Mouse (Mus musculus) spleen, adult 2 months (tissue): ENCODE measurements around the gene Rab9. TPM values are rescaled to one million over a fixed set of nuclear protein-coding genes. Genes with fewer than 3 reads are reported as not detected.

Source experiments
- DNase-seq, 2 experiments: peaks; one replicate each; pipeline versions ENCODE4 v3.0.0 to v3.0.0-alpha.2; 2012 to 2021; ENCODE audit warnings: low spot score in 2 of 2, low read depth in 1 of 2
- H3K27ac ChIP-seq: fragments of 200-500 bp; 2 replicates; pipeline ENCODE4 v1.5.1; 2012; ENCODE audit warnings: low read length, inconsistent platforms; ENCODE audit not compliant: insufficient read depth
- H3K27me3 ChIP-seq: fragments of 200-500 bp; 2 replicates; pipeline ENCODE4 v1.6.1; 2012; ENCODE audit warnings: mild to moderate bottlenecking, moderate library complexity, low read length, inconsistent platforms; ENCODE audit not compliant: control insufficient read depth, insufficient read depth
- H3K36me3 ChIP-seq: fragments of 200-500 bp; 2 replicates; pipeline ENCODE4 v1.6.1; 2012; ENCODE audit warnings: mild to moderate bottlenecking, low read length, inconsistent platforms; ENCODE audit not compliant: control insufficient read depth, insufficient read depth
- H3K4me1 ChIP-seq: fragments of 200-500 bp; 2 replicates; pipeline ENCODE4 v1.6.1; 2011; ENCODE audit warnings: inconsistent platforms; ENCODE audit not compliant: control insufficient read depth, insufficient read depth, insufficient read length
- H3K4me3 ChIP-seq: fragments of 200-500 bp; 2 replicates; pipeline ENCODE4 v1.5.1; 2011; ENCODE audit warnings: mild to moderate bottlenecking, inconsistent platforms; ENCODE audit not compliant: insufficient read depth, insufficient read length; ENCODE audit errors: extremely low read depth
- CTCF ChIP-seq: fragments of 200-500 bp; IDR thresholded peaks from 2 replicates; pipeline ENCODE4 v1.5.1; 2011; ENCODE audit warnings: mild to moderate bottlenecking, inconsistent platforms; ENCODE audit not compliant: insufficient read depth, insufficient read length, insufficient replicate concordance; ENCODE audit errors: extremely low read depth
- POLR2A ChIP-seq: fragments of 200-500 bp; IDR thresholded peaks from 2 replicates; pipeline ENCODE4 v1.6.1; 2011; ENCODE audit warnings: low read depth, low read length, inconsistent platforms
- WGBS: fragments of 180-500 bp; shearing (Covaris S2); methylation state at CpG from one replicate; pipeline ENCODE4 v1.1.7; 2018; 5-methylcytosine and 5-hydroxymethylcytosine counted together
- polyA plus RNA-seq: library from polyadenylated mRNA; depleted of rRNA; stranded (reverse); fragments of >200 nt; gene quantifications from 2 replicates; pipeline ENCODE4 v1.2.3, GENCODE M21; 2012; rRNA removed

The Rab9 gene
- polyA plus RNA-seq, 1 experiment, result 1.5 TPM

DNA sequence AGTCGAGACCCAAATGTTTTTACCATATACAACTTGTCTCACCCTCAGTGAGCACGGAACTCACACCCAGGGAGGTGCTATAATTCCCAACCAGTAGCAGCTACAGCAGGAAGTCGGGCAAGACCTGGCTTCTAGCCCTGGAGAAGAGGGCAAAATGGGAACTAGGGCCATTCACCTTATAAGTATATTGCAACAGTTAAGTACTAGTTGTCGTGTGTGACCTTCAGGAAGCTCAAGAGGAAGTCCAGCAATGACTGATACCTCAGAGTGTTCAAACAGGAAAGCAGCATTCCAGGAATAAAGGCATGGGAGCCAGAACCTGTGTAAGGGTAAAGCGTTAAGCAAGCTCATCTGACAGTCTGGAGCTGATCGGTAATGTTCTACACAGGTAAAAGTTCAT is 26.1 kb downstream of the Rab9 start:
- H3K4me1 ChIP-seq, result no peaks in the 10 kb centered on the region
- WGBS, result 72% methylated on average over 6 of the region's 6 CpGs
- DNase-seq, result no peak

DNA sequence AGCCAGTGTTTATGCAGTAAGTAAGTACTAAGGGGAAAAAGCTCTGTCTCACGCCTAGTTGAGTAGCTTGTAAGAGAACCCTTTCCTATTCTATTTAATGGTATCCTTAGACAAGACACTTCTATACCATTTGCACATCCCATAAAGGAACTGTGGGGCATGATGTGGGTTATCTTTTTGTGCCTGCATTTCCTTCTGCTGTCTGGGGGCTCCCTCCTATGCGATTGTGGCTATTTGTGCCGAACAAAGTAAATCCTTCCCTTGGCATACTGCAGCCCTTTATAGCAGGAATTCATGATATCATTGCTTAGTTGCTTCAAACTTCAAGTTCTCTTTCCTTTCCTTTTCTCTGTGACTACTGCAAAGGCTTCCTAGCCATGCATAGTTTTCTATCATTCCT is 35.1 kb downstream of the Rab9 start:
- no peak overlapping the region for H3K27ac ChIP-seq
- WGBS, result 73% methylated on average over 3 of the region's 3 CpGs

More for the DNA sequence above, 26.1 kb downstream of the Rab9 start:
- TF ChIP-seq CTCF, result no peak
- TF ChIP-seq POLR2A, result no peak
- Histone ChIP-seq H3K36me3 (peaks cover 2% of the 10 kb centered on the region; the same call in 1 of the 2 replicates), H3K4me3 (no peak overlapping the region), H3K27me3 (no peaks in the 10 kb centered on the region), H3K27ac (no peak overlapping the region)

DNA sequence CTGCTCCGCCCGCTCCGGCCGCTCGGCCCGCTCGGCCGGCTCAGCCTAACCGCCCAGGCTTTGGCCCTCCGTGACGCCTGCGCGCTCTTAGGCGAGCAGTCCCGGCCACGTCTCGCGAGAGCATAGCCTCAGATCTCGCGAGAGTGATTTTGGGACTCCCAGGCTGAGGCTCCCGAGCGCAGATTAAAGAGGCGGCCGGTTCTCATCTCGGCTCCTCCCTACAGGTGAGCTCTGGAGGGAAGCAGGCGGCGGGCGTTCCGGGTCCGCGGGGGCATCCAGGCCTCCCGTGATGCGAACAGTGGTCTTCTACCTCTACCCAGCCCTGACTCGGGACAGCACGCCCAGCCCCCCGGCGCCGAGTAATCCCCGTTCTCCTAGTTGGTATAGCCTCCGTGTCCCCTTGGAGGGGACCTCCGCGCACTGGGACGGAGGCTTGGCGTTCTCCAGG is 39.0 kb downstream of the Rab9 start, which contains the start of gene Ofd1:
Gene Ofd1 (minus strand): TSS at position 89 of the 448 bp plus-strand sequence.
- WGBS, result 23% methylated on average over 44 of the region's 44 CpGs
- TF ChIP-seq POLR2A (peak; percentile 42), CTCF (no peak)

More for the DNA sequence above, 35.1 kb downstream of the Rab9 start:
- no peak for TF ChIP-seq POLR2A
- no peak for TF ChIP-seq CTCF
- DNase-seq, result no peak
- Histone ChIP-seq H3K4me3 (no peak overlapping the region), H3K27me3 (no peaks in the 10 kb centered on the region), H3K36me3 (peaks cover 2% of the 10 kb centered on the region; the same call in 1 of the 2 replicates), H3K4me1 (no peaks in the 10 kb centered on the region; the same call in 1 of the 2 replicates)

DNA sequence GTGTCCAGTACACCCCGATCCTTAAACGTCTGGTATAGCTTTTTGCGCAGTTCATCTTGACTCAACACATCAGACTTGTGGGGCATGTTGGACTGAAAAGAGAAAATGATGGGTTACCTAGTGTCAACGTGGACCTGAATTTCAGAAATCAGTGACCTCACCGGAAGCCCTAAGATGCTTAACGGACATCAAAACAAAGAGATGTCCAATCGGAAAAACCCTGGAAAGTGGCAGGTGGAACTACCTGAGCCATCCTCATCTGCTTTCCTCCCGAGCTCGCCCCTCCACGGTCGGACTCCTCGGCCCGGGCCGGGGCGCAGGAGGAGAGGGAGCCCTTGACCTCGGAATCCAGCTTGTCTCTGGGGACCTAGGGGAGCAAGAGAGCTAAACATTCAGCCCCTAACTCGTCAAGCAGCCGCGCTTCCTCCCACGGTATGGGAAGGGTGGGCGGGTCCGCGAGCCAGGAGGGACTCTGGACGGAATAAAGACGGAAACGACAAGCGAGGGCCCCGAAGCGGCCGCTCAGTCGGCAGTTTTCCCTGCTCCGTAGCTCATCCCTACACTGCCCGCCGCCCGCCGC is 39.5 kb downstream of the Rab9 start, which contains the start of gene Trappc2:
Gene Trappc2 (plus strand): TSS at position 539 of the 580 bp plus-strand sequence.
- H3K4me1 ChIP-seq, result no peaks in the 10 kb centered on the region; the same call in 1 of the 2 replicates
- H3K27ac ChIP-seq, result peak within 1 kb of the TSS; percentile 87
- no peak for TF ChIP-seq CTCF
- no peak for TF ChIP-seq POLR2A
- H3K4me3 ChIP-seq, result peak within 1 kb of the TSS; percentile 79
- H3K27me3 ChIP-seq, result no peaks in the 10 kb centered on the region
- H3K36me3 ChIP-seq, result no peaks in the 10 kb centered on the region
- WGBS, result 22% methylated on average over 34 of the region's 36 CpGs
- DNase-seq, result no peak

More for the DNA sequence above, 39.0 kb downstream of the Rab9 start, which contains the start of gene Ofd1:
- DNase-seq, result peak; percentile 82 to 85
- Histone ChIP-seq H3K27ac (peak within 1 kb of the TSS; percentile 87), H3K4me1 (no peaks in the 10 kb centered on the region; the same call in 1 of the 2 replicates), H3K4me3 (peak within 1 kb of the TSS; percentile 79), H3K27me3 (no peaks in the 10 kb centered on the region), H3K36me3 (no peaks in the 10 kb centered on the region)

DNA sequence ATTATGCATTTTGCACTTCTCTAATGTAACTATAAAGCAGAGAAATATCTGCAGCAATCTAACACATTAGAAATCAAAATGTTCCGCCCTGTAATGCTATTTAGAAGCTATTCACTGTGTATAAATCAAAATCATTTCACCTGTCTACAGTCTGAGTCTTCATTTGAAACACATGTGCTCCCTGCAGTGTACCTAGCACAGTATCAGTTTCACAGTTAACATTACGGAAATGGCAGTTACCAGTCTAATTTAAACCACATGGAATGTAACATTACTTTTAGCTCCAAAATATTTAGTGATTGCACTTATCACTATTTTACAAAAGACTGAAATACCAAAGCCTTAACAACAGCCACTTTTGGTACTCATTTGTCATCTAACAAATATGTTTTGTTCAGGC is 44.9 kb downstream of the Rab9 start:
- DNase-seq, result no peak
- 91% methylated on average over 2 of the region's 2 CpGs for WGBS
- Histone ChIP-seq H3K27me3 (no peaks in the 10 kb centered on the region), H3K36me3 (no peaks in the 10 kb centered on the region), H3K4me1 (no peaks in the 10 kb centered on the region; the same call in 1 of the 2 replicates), H3K4me3 (no peak overlapping the region), H3K27ac (no peak overlapping the region)
- TF ChIP-seq CTCF (no peak), POLR2A (no peak)

DNA sequence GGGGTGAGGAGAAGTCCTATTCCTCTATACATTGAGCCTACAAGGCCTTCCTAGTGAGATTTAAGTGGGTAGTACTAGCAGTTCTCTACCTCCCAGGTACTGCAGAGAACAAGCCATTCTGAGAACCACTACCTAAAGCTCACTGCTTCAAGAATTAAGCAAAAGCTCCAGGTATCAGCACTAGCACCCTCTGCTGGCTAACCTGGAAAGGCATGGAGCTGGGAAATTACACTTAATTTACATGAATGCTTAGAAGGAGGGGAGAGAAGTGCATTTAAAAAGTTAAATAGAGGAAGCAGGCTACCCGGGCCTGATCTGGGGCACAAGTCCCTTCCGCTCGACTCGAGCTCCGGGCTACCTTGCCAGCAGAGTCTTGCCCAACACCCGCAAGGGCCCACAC is 63.5 kb downstream of the Rab9 start:
- no peak overlapping the region for H3K4me3 ChIP-seq

DNA sequence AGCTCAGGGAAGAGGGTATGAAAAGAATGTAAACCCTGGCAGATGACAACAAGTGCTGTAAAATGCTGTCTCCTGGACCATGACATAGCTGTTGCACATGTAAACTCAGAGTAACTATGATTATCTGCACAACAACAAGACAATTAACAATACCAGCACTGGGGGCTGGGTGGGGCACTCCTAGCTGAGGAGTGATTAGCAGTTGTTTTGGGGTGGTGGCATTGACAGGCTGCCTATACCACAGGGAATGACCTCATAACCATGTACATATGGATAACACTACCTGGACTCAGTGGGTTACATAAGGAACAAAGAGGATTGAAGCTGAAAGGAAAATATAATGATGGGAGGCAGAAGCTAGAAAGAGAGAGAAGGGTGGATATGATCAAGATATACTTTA is 71.8 kb downstream of the Rab9 start:
- no peak overlapping the region for H3K27ac ChIP-seq
- no peak for DNase-seq
- TF ChIP-seq CTCF (no peak), POLR2A (no peak)
- H3K36me3 ChIP-seq, result peaks cover 5% of the 10 kb centered on the region
- no peaks in the 10 kb centered on the region for H3K27me3 ChIP-seq
- no peak overlapping the region for H3K4me3 ChIP-seq
- no peaks in the 10 kb centered on the region for H3K4me1 ChIP-seq

More for the DNA sequence above, 63.5 kb downstream of the Rab9 start:
- no peaks in the 10 kb centered on the region for H3K36me3 ChIP-seq
- DNase-seq, result peak; percentile 14
- H3K4me1 ChIP-seq, result no peaks in the 10 kb centered on the region
- WGBS, result 53% methylated on average over 6 of the region's 6 CpGs
- H3K27ac ChIP-seq, result no peak overlapping the region
- no peaks in the 10 kb centered on the region for H3K27me3 ChIP-seq
- TF ChIP-seq POLR2A (no peak), CTCF (peak; percentile 13; the same call in 1 of the 2 replicates)

Other genes with a start within 250 kb of the Rab9 start
- gene Gpm6b, start 241.0 kb downstream of the Rab9 start, polyA plus RNA-seq, result 6.3 and 6.7 TPM in 2 replicates
- gene Trappc2, start 39.3 kb downstream of the Rab9 start, polyA plus RNA-seq, result 1.2 and 1.8 TPM in 2 replicates
- gene Ofd1, start 39.2 kb downstream of the Rab9 start, polyA plus RNA-seq, result 0.99 and 1.5 TPM in 2 replicates
- 0.68 and 1.00 TPM in 2 replicates for gene Tceanc, start 38.7 kb upstream of the Rab9 start, polyA plus RNA-seq
- 0.15 and 0.16 TPM in 2 replicates for gene Egfl6, start 105.9 kb upstream of the Rab9 start, polyA plus RNA-seq